Comparison of ENCODE assay signal across 9 mouse cellular contexts in genomic region chr17:44300723-44301122, GRCm38 (mm10).
DNase-seq lines count a peak whose midpoint lies in the region; ATAC-seq and TF ChIP-seq lines count a peak whose summit lies in the region.
"Had no signal": no experiment of that assay in that cellular context is flagged by ENCODE, and none has a peak within 500 bp of the region (broad histone marks: within the 10 kb centered on the region; RNA-seq: fewer than 3 reads in every experiment).

No protein-coding gene starts in this region.

- no peaks in the 10 kb centered on the region for H3K9me3 ChIP-seq in heart, embryonic 14.5 days (ENCODE audit: control insufficient read depth, low read length)
- no peaks in the 10 kb centered on the region for H3K9me3 ChIP-seq in lung, embryonic 14.5 days (ENCODE audit: low read depth, low read length)
- H3K9me3 ChIP-seq: liver, embryonic 13.5 days had no signal

- H3K36me3 ChIP-seq in heart, embryonic 14.5 days (ENCODE audit: control insufficient read depth, insufficient read depth, low read length), result no peaks in the 10 kb centered on the region
- no peaks in the 10 kb centered on the region for H3K36me3 ChIP-seq in lung, embryonic 14.5 days (ENCODE audit: insufficient read depth)
- H3K36me3 ChIP-seq: liver, embryonic 13.5 days had no signal

- ATAC-seq in heart, embryonic 14.5 days (ENCODE audit: insufficient number of reproducible peaks, insufficient read depth, low FRiP score, low read depth), result peak; percentile 89
- peak; percentile 95 for ATAC-seq in lung, embryonic 14.5 days (ENCODE audit: insufficient read depth)

- TF ChIP-seq CTCF in lung, embryonic 14.5 days (IDR thresholded peaks at IDR 0.05; ENCODE audit: low read depth), result no peak

- intact Hi-C loops in heart, postnatal 25 days (cut with DNase I), result no loop called here

- H3K27me3 ChIP-seq in heart, embryonic 14.5 days (ENCODE audit: control insufficient read depth, insufficient read depth, low read length), result peaks cover 11% of the 10 kb centered on the region
- H3K27me3 ChIP-seq in lung, embryonic 14.5 days (ENCODE audit: insufficient read depth, low read length), result peaks cover 1% of the 10 kb centered on the region; the same call in 1 of the 2 replicates
- H3K27me3 ChIP-seq: liver, embryonic 13.5 days had no signal

- H3K4me3 ChIP-seq in heart, embryonic 14.5 days (ENCODE audit: control insufficient read depth in 1 of 2, insufficient read depth in 1 of 2, low read depth in 1 of 2, low read length in 2 of 2), result peak overlapping the region; percentile 18 to 21; a peak in 3 of 4 replicates
- no peak overlapping the region for H3K4me3 ChIP-seq in lung, embryonic 14.5 days (ENCODE audit: low read depth, low read length)
- H3K4me3 ChIP-seq: liver, embryonic 13.5 days had no signal

- DNase-seq in heart, adult 9 months (ENCODE audit: low spot score in 2 of 2), result peak; percentile 1 to 5
- DNase-seq in heart, postnatal 25 days (ENCODE audit: low spot score), result no peak
- DNase-seq in embryo, embryonic 10 days (ENCODE audit: low spot score), result peak; percentile 74
- DNase-seq in lung, embryonic 14.5 days, result peak; percentile 85
- DNase-seq in gastrocnemius, adult 8-10 months (ENCODE audit: low spot score in 2 of 2), result no peak
- DNase-seq in natural killer cell, adult 2 months (ENCODE audit: low spot score in 2 of 2), result no peak
- DNase-seq in spleen, adult 12 weeks (ENCODE audit: low spot score), result no peak
- DNase-seq: liver, embryonic 13.5 days had no signal

- peaks cover 14 to 15% of the 10 kb centered on the region in 2 experiments for H3K4me1 ChIP-seq in heart, embryonic 14.5 days (ENCODE audit: control insufficient read depth in 2 of 2, insufficient read depth in 2 of 2, low read length in 2 of 2)
- 0 out of 2 replicates have a peak, but pooled peaks cover 5% of the 10 kb centered on the region for H3K4me1 ChIP-seq in lung, embryonic 14.5 days (ENCODE audit: insufficient read depth)
- H3K4me1 ChIP-seq: liver, embryonic 13.5 days had no signal

- H3K27ac ChIP-seq in heart, embryonic 14.5 days (replicated peaks in 1 of 2; ENCODE audit: control insufficient read depth in 1 of 2, insufficient read depth in 1 of 2, low read depth in 2 of 2, low read length in 2 of 2), result peak overlapping the region; percentile 69 to 73
- H3K27ac ChIP-seq in lung, embryonic 14.5 days (ENCODE audit: low read depth), result peak overlapping the region; percentile 71
- H3K27ac ChIP-seq: liver, embryonic 13.5 days had no signal

- peak overlapping the region; percentile 59 for H3K4me2 ChIP-seq in heart, embryonic 14.5 days (ENCODE audit: low read length)
- peak overlapping the region; percentile 29; the same call in 1 of the 2 replicates for H3K4me2 ChIP-seq in lung, embryonic 14.5 days
- H3K4me2 ChIP-seq: liver, embryonic 13.5 days had no signal

- H3K9ac ChIP-seq in heart, embryonic 14.5 days (ENCODE audit: low read length), result no peak overlapping the region
- H3K9ac ChIP-seq in lung, embryonic 14.5 days, result no peak overlapping the region
- H3K9ac ChIP-seq: liver, embryonic 13.5 days had no signal

- WGBS in heart, embryonic 14.5 days, result 5% methylated on average over 4 of the region's 4 CpGs
- WGBS in lung, embryonic 14.5 days, result 8% methylated on average over 4 of the region's 4 CpGs

Comparison
In these comparisons a context has a peak if more than half of its experiments do, and no peak if none do; other contexts are left out.
1. DNase-seq: peak in heart, adult 9 months (2 of 2), embryo, embryonic 10 days (single experiment) and lung, embryonic 14.5 days (single experiment); none in heart, postnatal 25 days (single experiment), gastrocnemius, adult 8-10 months (0 of 2), natural killer cell, adult 2 months (0 of 2) and spleen, adult 12 weeks (single experiment).